Mouse (Mus musculus) thymus, adult 2 months (tissue): ENCODE measurements at regions not wholly inside any gene's neighbourhood (a gene's known extent, or its start where the extent isn't known, plus 50 kb on each side); places are given as distances from the start of the nearest gene placed in this dataset.

Source experiments
- DNase-seq: peaks from one replicate; pipeline ENCODE4 v3.0.0; 2021
- H3K27ac ChIP-seq: fragments of 200-500 bp; 2 replicates; pipeline ENCODE4 v1.5.1; 2012; ENCODE audit warnings: low read length, control low read depth; ENCODE audit not compliant: control insufficient read depth, insufficient read depth
- H3K27me3 ChIP-seq: fragments of 200-500 bp; 2 replicates; pipeline ENCODE4 v1.6.1; 2012; ENCODE audit warnings: mild to moderate bottlenecking, low read length, moderate library complexity, mixed read lengths; ENCODE audit not compliant: control insufficient read depth, insufficient read depth
- H3K36me3 ChIP-seq: fragments of 200-500 bp; 2 replicates; pipeline ENCODE4 v1.6.1; 2012; ENCODE audit warnings: mild to moderate bottlenecking, low read length, moderate library complexity; ENCODE audit not compliant: control insufficient read depth, insufficient read depth
- H3K4me1 ChIP-seq: fragments of 200-500 bp; replicated peaks from 2 replicates; pipeline ENCODE4 v1.6.1; 2012; ENCODE audit warnings: low read length; ENCODE audit not compliant: control insufficient read depth, insufficient read depth
- H3K4me3 ChIP-seq: fragments of 200-500 bp; 2 replicates; pipeline ENCODE4 v1.5.1; 2012; ENCODE audit warnings: mild to moderate bottlenecking, low read length, control low read depth, moderate library complexity; ENCODE audit not compliant: control insufficient read depth, insufficient read depth
- CTCF ChIP-seq: fragments of 200-500 bp; IDR thresholded peaks from 2 replicates; pipeline ENCODE4 v1.5.1; 2012; ENCODE audit warnings: mild to moderate bottlenecking, control low read depth, low read length, moderate library complexity, borderline replicate concordance; ENCODE audit not compliant: control insufficient read depth, poor library complexity, insufficient read depth; ENCODE audit errors: extremely low read depth
- POLR2A ChIP-seq: fragments of 200-500 bp; IDR thresholded peaks from 2 replicates; pipeline ENCODE4 v1.6.1; 2012; ENCODE audit warnings: mild to moderate bottlenecking, low read length, control low read depth, moderate library complexity; ENCODE audit not compliant: control insufficient read depth, poor library complexity, insufficient read depth; ENCODE audit errors: extremely low read depth
- WGBS: fragments of 180-500 bp; shearing (Covaris S2); methylation state at CpG from one replicate; pipeline ENCODE4 v1.1.7; 2018; 5-methylcytosine and 5-hydroxymethylcytosine counted together

- WGBS: 92% methylated on average over 2 of the region's 2 CpGs
- no peak for DNase-seq
- H3K4me1 ChIP-seq: no peaks in the 10 kb centered on the region
- TF ChIP-seq CTCF: no peak
- no peak for TF ChIP-seq POLR2A
- no peak overlapping the region for H3K27ac ChIP-seq
- no peaks in the 10 kb centered on the region for H3K36me3 ChIP-seq
- no peak overlapping the region for H3K4me3 ChIP-seq
- no peaks in the 10 kb centered on the region for H3K27me3 ChIP-seq
These were observed 79.2 kb upstream of the Sox13 start for GRCm38 (mm10) chr1:133503336-133503735.

GRCm38 (mm10) chr1:133501016-133501415 lies 76.8 kb upstream of the Sox13 start:
- Histone ChIP-seq H3K27ac (no peak overlapping the region), H3K4me3 (no peak overlapping the region), H3K4me1 (no peaks in the 10 kb centered on the region), H3K36me3 (no peaks in the 10 kb centered on the region), H3K27me3 (no peaks in the 10 kb centered on the region)
- WGBS: 94% methylated on average over 13 of the region's 13 CpGs
- no peak for TF ChIP-seq POLR2A
- no peak for TF ChIP-seq CTCF
- DNase-seq: no peak

DNA sequence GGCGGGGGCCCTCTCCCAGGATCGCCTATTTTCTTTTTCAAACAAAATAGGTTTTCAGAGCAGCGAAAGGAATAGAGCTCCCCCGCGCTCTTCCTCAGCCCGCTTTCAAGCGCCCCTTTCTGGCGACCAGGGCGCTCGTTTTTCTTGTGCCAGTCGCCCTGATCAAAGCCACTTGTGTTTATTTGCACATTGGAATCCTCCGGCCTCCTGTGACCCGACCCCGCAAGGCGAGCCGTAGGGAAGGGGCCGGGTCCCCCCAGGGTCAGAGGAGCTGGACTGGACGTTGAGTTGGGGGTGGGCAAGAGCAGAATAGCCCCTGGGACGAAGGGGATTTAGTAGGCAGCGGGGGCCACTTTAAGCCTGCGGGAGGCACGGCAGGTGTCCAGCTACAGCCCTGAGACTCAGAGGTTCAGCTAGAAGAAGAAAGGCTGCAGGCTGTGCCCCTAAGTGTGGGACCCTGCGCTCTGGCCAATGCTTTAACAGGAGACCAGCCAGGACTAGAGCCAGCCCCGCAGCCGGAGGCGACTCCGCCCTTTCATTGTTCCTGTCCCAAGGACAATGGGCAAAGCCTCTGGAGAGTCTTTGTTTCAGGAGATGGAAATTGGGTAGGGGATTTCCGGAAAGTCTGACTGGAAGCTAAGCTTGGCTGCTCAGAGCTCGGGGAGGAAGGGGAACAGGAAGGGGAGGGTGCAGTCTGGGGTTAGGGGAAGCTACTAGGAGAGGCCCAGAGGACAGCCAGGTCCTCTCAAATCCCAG lies 69.0 kb upstream of the Sox13 start:
- WGBS: 12% methylated on average over 29 of the region's 29 CpGs

GRCm38 (mm10) chr1:133492291-133492985 lies 68.3 kb upstream of the Sox13 start:
- H3K27ac ChIP-seq: no peak overlapping the region
- no peaks in the 10 kb centered on the region for H3K27me3 ChIP-seq
- TF ChIP-seq POLR2A: no peak
- TF ChIP-seq CTCF: no peak
- WGBS: 67% methylated on average over 11 of the region's 11 CpGs
- H3K36me3 ChIP-seq: no peaks in the 10 kb centered on the region
- DNase-seq: no peak
- H3K4me1 ChIP-seq: peaks cover 18% of the 10 kb centered on the region
- peak overlapping the region; percentile 49 for H3K4me3 ChIP-seq

More for the DNA sequence above, 69.0 kb upstream of the Sox13 start:
- no peak overlapping the region for H3K27ac ChIP-seq
- TF ChIP-seq POLR2A: no peak
- peak; percentile 28 for DNase-seq
- peak overlapping the region; percentile 49 for H3K4me3 ChIP-seq
- peaks cover 18% of the 10 kb centered on the region for H3K4me1 ChIP-seq
- no peaks in the 10 kb centered on the region for H3K36me3 ChIP-seq
- no peaks in the 10 kb centered on the region for H3K27me3 ChIP-seq

DNA sequence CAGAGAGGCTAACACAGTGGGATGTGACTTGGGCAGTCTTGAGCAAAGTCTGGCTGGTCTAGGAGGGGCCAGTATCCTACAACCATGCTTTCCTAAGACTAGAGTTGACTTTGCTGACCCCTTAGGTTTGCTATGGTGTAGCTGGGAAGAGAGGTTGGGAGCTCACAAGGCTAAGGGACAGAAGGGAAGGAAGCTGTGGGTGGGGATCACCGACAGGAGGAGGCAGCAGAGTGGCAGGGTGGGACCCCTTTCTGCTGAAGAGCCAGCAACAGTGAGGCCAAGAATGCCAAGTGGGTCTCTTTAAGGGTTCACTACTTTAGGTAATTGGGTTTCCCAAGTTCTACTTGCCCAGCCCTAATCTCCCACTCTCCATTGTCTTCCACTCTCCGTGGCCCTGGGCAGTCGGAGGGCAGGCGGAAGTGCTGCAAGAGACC lies 67.7 kb upstream of the Sox13 start:
- WGBS: 76% methylated on average over 4 of the region's 4 CpGs
- no peak overlapping the region for H3K4me3 ChIP-seq

DNA sequence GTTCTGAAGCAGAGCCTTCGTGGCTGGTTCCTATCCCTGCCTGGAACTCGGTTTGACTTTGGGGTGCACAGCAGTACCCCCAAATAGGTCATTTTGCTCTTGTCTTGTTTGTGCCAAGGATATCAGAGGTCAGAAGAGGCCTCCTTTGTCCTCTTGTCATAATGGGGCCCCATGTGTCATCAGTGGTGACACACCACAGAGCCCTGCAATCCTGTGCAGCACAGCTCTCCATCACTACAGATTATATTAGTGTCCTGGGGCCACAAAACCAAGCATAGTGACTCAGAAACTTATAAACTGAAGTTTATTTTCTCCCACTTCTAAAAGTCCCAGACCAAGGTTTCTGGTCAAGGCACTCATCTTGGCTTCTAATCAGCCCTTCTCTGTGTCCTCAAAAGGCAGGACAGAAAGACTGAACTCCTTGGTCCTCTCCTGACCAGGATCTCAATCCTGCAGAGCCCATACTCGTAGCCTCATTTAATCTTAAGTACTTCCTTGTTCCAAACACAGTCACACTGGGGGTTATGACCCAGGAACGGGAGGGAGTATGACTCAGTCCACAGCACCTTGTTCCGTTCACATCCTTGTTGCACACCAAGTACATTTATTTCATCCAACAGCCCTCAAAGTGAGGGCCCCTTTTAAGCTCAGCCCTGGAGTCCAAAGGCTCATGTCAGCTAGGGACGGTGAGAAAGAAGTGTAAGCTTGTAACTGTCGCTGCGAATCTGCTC lies 63.2 kb upstream of the Sox13 start:
- TF ChIP-seq POLR2A (no peak), CTCF (no peak)
- H3K4me3 ChIP-seq: no peak overlapping the region
- 94% methylated on average over 8 of the region's 8 CpGs for WGBS

More for the DNA sequence above, 67.7 kb upstream of the Sox13 start:
- no peak for TF ChIP-seq POLR2A
- no peak for TF ChIP-seq CTCF
- no peaks in the 10 kb centered on the region for H3K36me3 ChIP-seq
- H3K4me1 ChIP-seq: peaks cover 18% of the 10 kb centered on the region
- no peaks in the 10 kb centered on the region for H3K27me3 ChIP-seq
- no peak for DNase-seq
- H3K27ac ChIP-seq: no peak overlapping the region

More for the DNA sequence above, 63.2 kb upstream of the Sox13 start:
- Histone ChIP-seq H3K27me3 (no peaks in the 10 kb centered on the region), H3K4me1 (peaks cover 4% of the 10 kb centered on the region; the same call in 1 of the 2 replicates), H3K36me3 (no peaks in the 10 kb centered on the region), H3K27ac (no peak overlapping the region)
- DNase-seq: no peak
